Mouse (Mus musculus) lung, adult 2 months (tissue): Measurements from ENCODE around the gene Adamtsl2.

Source experiments
- CTCF ChIP-seq: fragments of 200-500 bp; IDR thresholded peaks from 2 replicates; pipeline ENCODE4 v1.5.1; 2011; ENCODE audit warnings: mild to moderate bottlenecking, low read length, control low read depth; ENCODE audit not compliant: insufficient read depth
- POLR2A ChIP-seq: fragments of 200-500 bp; IDR thresholded peaks from 2 replicates; pipeline ENCODE4 v1.6.1; 2011; ENCODE audit warnings: low read depth, mild to moderate bottlenecking, control low read depth, low read length, borderline replicate concordance; ENCODE audit errors: extremely low read depth

DNA sequence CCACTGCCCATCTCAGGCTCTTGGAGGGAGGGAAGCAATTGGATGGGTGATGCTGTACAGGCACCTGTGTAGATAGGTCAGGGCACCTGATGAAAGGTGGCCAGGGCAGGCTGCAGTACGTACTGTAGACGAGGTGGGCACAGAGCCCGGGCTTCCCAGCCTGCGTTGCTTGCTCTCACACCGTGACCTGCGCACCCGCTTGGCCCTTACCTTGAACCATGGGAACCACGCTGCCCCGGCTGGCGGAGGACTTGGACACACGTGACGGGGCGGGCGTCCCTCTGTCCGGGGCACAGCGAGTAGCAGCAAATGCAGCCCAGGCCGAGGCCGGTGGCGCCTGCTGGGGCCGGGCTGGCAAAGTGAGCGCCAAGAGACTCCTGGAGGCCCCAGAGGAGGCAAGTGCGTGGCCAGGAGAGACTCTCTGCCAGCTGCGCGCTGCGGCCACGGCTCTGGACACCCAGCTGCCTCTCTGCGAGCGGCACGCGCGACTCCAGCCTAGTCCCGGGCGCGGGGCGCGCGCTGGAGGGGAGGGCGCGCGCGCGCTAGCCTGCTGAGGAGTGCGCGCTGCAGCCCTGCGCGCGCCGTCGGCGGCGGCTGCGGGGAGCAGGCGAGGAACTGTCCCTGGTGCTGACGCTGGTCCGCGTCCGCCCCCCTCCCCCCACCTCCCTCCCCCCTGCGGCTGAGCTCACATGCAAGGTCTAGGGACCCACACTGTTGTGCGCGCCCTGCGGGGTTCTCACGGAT, 62.9 kb downstream of the Adamtsl2 start, which contains the start of gene Fam163b:
- TF ChIP-seq CTCF = no peak
- TF ChIP-seq POLR2A = no peak
